Mouse (Mus musculus) ES-Bruce4 (cell line): ENCODE measurements at regions not wholly inside any gene's neighbourhood (a gene's known extent, or its start where the extent isn't known, plus 50 kb on each side); places are given as distances from the start of the nearest gene placed in this dataset.

ENCODE experiments used
- CTCF ChIP-seq: IDR thresholded peaks from one replicate; pipeline ENCODE4 v1.8.1; 2011; ENCODE audit warnings: low read depth, low read length
- EP300 ChIP-seq: IDR thresholded peaks from 2 replicates; pipeline ENCODE4 v1.6.1; 2011; ENCODE audit warnings: low read depth, low read length; ENCODE audit not compliant: insufficient read depth
- POLR2A ChIP-seq: IDR thresholded peaks from one replicate; pipeline ENCODE4 v1.8.1; 2011; ENCODE audit warnings: low read length; ENCODE audit not compliant: insufficient read depth

GRCm38 (mm10) chr17:16166731-16167130 lies 335.9 kb upstream of the Rgmb start:
- TF ChIP-seq EP300 (no peak), CTCF (no peak), POLR2A (no peak)
